Mouse (Mus musculus): ENCODE measurements around the gene 2200002D01Rik.
A peak's percentile ranks its signal among the peaks of the same experiment; 100 is the strongest.

2200002D01Rik gene

GRCm38 (mm10) chr7:29236593-29236992, 11.7 kb downstream of the 2200002D01Rik start:
- DNase-seq, result no peak

DNA sequence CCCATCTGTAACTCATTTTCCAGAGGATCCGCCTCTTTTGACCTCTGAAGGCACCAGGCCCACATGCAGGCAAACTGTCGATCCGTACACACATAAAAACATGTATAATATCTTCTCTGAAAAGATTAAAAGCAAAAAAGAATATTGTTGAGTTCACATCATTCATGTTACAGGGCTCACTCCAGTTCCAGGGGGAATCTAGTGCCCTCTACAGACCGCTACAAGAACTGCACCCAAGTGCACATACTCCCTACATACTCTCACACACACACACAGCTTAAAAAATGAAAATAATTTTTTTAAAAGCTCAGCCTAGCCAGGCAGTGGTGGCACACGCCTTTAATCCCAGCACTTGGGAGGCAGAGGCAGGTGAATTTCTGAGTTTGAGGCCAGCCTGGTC, 13.6 kb downstream of the 2200002D01Rik start:
- DNase-seq, result no peak

DNA sequence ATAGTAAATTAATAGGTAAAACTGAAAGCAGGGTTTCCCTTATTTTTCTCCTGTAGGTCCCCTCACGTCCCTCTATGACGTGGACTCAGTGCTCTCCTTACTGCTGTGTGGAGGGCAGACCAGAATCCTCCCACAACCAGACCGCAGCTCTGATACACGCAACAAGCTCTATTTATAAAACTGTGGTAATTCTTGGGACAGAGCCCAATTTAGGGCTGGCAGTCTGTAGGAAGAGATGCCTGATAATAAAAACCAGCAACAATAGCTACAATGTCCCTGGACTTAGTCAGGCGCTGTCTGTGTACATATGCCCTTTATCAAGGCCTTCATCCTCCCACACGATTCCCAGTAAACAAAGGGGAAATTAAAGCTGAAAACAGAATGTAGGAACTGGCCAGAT, 14.5 kb downstream of the 2200002D01Rik start:
- DNase-seq, result no peak

GRCm38 (mm10) chr7:29232247-29233013, 15.8 kb downstream of the 2200002D01Rik start, which contains the start of gene Kcnk6:
Kcnk6 (minus strand) TSS chr7:29232515.
- no peak for DNase-seq

DNA sequence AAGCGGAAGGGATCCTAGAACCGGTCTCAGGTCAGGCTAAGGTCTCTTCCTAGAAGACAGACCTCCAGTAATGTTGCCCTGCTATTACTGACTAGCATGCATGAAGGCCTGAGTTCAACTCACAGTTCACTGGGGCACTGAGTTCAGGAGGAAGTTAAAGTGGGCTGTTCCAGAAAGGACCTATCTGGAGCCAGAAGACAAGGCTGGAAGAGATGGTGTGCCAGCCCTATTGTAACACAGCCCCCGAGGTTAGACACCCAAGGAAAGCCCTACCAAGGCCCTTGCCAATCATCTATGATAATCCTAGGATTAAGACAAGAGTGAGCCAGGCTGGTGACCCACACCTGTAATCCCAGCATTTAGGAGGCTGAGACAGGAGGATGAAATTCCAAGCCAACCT, 16.7 kb downstream of the 2200002D01Rik start:
- DNase-seq, result no peak

- DNase-seq, result no peak
These were observed 17.7 kb downstream of the 2200002D01Rik start for GRCm38 (mm10) chr7:29230560-29230959.

- no peak for DNase-seq
These were observed 20.1 kb downstream of the 2200002D01Rik start for GRCm38 (mm10) chr7:29228202-29228601.

DNA sequence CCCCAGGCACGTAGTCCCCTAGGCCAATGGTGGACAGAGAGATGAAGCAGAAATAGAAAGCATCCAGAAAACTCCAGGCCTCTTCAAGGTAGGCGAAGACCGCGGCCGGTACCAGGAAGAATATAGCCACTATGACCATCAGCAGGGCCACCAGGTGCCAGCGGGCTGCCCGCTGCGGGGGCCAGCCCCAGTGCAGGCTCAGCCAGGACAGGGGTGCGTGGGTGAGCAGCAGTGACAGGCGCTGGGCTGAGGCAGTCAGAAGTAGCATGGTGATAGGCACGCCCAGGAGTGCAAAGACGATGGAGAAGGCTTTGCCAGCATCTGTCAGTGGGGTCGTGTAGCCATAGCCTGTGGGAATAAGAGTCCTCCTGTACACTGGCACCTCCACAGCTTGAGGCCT, 22.7 kb downstream of the 2200002D01Rik start:
- no peak for DNase-seq

DNA sequence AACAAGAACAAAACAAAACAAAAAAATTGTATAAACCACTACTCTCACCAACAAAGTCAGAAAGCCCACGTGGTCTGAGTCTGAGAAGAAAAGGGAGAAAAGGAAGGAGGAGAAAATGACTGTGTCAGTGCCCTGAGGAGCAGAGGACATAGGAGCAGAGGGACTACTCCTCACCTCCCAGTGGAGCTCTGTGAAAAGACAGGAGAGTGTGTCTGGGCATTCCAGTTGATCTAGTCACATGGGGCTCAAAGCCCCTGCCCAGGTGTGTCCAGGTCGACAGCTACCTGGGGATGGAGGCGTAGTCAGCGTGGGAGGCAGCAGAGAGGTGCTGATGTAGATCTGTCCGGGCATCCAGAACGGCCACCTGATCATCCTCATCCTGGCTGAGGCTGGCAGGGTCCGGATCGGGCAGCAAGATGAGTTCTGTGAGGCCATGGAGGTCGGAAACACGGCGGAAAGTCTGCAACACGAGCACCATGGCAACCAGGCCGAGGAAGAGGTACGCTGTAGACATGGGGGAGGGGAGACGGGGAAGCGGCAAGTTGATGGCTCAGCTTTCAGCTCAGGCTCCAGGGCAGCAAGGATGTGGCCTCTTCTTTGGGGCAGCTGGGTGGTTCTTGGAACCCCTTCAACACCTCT, 23.4 kb downstream of the 2200002D01Rik start:
- no peak for DNase-seq

GRCm38 (mm10) chr7:29214846-29215245, 33.4 kb downstream of the 2200002D01Rik start:
- peak in 1 of 2 experiments; percentile 25 for DNase-seq

GRCm38 (mm10) chr7:29214236-29214635, 34.0 kb downstream of the 2200002D01Rik start:
- no peak for DNase-seq

DNA sequence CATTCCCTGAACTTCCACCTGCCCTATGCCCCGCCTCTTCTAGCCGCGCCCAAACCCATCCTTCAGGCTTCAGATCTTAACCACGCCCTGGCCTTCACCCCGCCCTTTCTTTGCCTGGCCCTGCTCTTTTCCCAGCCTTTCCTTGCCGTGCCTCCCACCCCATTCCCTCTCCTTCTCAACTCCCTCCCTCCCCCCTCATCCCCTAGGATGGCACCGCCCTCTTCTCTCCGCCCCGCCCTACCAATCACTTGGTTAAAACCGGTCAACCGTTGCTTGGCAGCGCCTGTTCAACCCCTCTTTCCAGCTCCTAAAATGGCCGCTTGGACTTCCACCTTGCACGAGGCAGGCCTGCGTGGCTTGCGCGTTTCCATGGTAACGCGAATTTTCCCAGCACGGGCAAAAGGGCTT, 34.6 kb downstream of the 2200002D01Rik start, which contains the start of gene Catsperg1:
Gene Catsperg1 (minus strand): TSS at position 361 of the 408 bp plus-strand sequence.
- DNase-seq, result peak; percentile 73 to 76

GRCm38 (mm10) chr7:29212775-29213560, 35.3 kb downstream of the 2200002D01Rik start:
- DNase-seq, result peak in 1 of 2 experiments; percentile 12

- peak in 1 of 2 experiments; percentile 39 for DNase-seq
These were observed 36.0 kb downstream of the 2200002D01Rik start for GRCm38 (mm10) chr7:29212199-29212765.

DNA sequence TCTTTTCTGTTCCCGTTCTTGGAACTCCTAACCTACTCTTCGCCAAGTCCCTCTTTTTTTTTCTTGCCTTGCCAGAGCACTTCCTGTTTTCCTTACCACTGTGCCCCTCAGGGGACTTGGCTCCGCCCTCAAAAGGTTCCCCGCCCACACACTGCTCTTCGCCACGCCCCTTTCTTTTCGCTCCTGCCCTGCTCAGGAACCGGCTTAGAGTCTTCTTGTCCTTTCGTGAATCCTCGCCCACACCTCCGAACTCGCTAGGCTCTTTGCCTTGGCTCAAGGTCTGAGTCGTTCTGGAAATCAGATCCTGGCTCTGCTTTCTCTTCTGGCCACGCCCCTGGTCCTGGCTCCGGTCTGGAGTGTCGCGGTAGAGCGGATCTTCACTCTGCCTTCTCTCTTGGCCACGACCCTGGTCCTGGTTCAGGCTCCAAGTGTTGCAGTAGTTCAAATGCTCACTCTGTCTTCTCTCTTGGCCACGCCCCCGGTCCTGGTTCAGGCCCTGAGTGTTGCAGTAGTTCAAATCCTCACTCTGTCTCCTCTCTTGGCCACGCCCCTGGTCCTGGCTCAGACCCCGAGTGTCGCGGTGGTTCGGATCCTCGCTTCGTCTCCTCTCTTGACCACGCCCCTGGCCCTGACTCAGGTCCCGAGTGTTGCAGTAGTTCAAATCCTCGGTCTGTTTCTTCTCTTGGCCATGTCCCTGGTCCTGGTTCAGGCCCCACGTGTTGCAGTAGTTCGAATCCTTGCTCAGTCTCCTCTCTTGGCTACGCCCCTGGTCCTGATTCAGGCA, 36.7 kb downstream of the 2200002D01Rik start:
- peak; percentile 54 to 56 for DNase-seq

DNA sequence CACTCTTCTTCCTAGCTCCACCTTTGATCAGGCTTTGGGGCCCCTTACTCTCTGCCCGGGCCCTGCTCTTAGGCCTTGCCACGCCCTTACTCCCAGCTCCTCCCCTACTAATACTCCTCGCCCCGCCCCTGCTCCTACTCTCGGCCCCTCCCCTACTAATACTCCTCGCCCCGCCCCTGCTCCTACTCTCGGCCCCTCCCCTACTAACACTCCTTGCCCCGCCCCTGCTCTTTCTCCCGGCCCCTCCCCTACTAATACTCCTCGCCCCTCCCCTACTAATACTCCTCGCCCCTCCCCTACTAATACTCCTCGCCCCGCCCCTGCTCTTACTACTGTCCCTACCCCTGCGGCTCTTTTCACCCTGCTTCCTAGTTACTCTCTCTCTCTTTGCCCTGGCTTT, 37.3 kb downstream of the 2200002D01Rik start:
- peak in 1 of 2 experiments; percentile 31 for DNase-seq

DNA sequence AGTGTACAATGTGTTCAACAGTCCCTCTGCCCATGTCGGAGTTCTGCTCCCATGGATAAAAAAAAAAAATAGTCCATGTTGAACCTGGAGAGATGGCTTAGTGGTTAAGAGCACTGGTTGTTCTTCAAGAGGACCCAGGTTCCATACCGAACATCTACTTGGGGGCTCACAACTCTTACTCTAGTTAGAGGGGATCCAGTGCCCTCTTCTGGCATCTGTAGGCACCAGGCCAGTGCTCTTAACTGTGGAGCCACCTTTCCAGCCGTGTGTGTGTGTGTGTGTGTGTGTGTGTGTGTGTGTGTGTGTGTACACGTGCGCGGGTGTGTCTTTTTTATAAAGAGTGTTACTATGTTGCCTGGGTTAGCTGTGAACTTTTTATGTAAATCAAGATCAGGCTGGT, 45.7 kb downstream of the 2200002D01Rik start:
- DNase-seq, result no peak

All from cerebellum, postnatal 14 days (tissue).